Mouse (Mus musculus) liver, adult 2 months (tissue): ENCODE measurements around the gene Arntl. TPM values are rescaled to one million over a fixed set of nuclear protein-coding genes. Genes with fewer than 3 reads are reported as not detected.
A peak's percentile ranks its signal among the peaks of the same experiment; 100 is the strongest.

Source experiments
- DNase-seq: peaks from one replicate; pipeline ENCODE4 v3.0.0-alpha.2; 2011; ENCODE audit warnings: low read depth, low spot score; ENCODE audit errors: extremely low read depth
- H3K27ac ChIP-seq: fragments of 200-500 bp; replicated peaks from 2 replicates; pipeline ENCODE4 v1.5.1; 2012; ENCODE audit warnings: low read depth, mild to moderate bottlenecking, control low read depth, inconsistent platforms, low read length; ENCODE audit not compliant: insufficient read depth
- H3K27me3 ChIP-seq: fragments of 200-500 bp; 2 replicates; pipeline ENCODE4 v1.6.1; 2012; ENCODE audit warnings: mild to moderate bottlenecking, moderate library complexity, low read length, inconsistent platforms; ENCODE audit not compliant: control insufficient read depth, insufficient read depth
- H3K36me3 ChIP-seq: fragments of 200-500 bp; 2 replicates; pipeline ENCODE4 v1.6.1; 2012; ENCODE audit warnings: low read length, inconsistent platforms; ENCODE audit not compliant: control insufficient read depth, insufficient read depth
- H3K4me1 ChIP-seq: fragments of 200-500 bp; 2 replicates; pipeline ENCODE4 v1.6.1; 2011; ENCODE audit warnings: low read length; ENCODE audit not compliant: control insufficient read depth, insufficient read depth
- H3K4me3 ChIP-seq: fragments of 200-500 bp; 2 replicates; pipeline ENCODE4 v1.5.1; 2011; ENCODE audit warnings: low read depth, mild to moderate bottlenecking, control low read depth, low read length, moderate library complexity; ENCODE audit not compliant: insufficient read depth
- H3K79me2 ChIP-seq: fragments of 200-500 bp; 2 replicates; pipeline ENCODE4 v1.6.1; 2012; ENCODE audit warnings: inconsistent platforms, mild to moderate bottlenecking, low read length, moderate library complexity; ENCODE audit not compliant: control insufficient read depth, insufficient read depth
- H3K9ac ChIP-seq: fragments of 200-500 bp; 2 replicates; pipeline ENCODE4 v1.6.1; 2012; ENCODE audit warnings: low read depth, mild to moderate bottlenecking, control low read depth, inconsistent platforms, low read length
- CTCF ChIP-seq: fragments of 200-500 bp; IDR thresholded peaks from 2 replicates; pipeline ENCODE4 v1.5.1; 2011; ENCODE audit warnings: low read depth, low read length, control low read depth
- POLR2A ChIP-seq: fragments of 200-500 bp; IDR thresholded peaks from 2 replicates; pipeline ENCODE4 v1.6.1; 2011; ENCODE audit warnings: low read length, control low read depth; ENCODE audit not compliant: insufficient read depth; ENCODE audit errors: extremely low read depth
- whole genome bisulfite sequencing: fragments of 180-500 bp; shearing (Covaris S2); methylation state at CpG from one replicate; pipeline ENCODE4 v1.1.7; 2018; 5-methylcytosine and 5-hydroxymethylcytosine counted together
- polyA plus RNA-seq: library from polyadenylated mRNA; depleted of rRNA; stranded (reverse); fragments of >200 nt; gene quantifications from 2 replicates; pipeline ENCODE4 v1.2.3, GENCODE M21; 2012
- total RNA-seq: library from RNA; depleted of rRNA; stranded (reverse); fragments of >200 nt; gene quantifications from 2 replicates; pipeline ENCODE4 v1.2.3, GENCODE M21; 2014

The Arntl gene
- total and polyA plus RNA-seq, 2 experiments = 1.3 to 8.0 TPM

GRCm38 (mm10) chr7:113224620-113225019, 17.4 kb downstream of the Arntl start:
- DNase-seq = no peak
- peaks cover 9% of the 10 kb centered on the region; the same call in 1 of the 2 replicates for H3K4me1 ChIP-seq
- H3K36me3 ChIP-seq = no peaks in the 10 kb centered on the region
- 90% methylated on average over 1 of the region's 1 CpGs for WGBS
- H3K27ac ChIP-seq = no peak overlapping the region
- no peak overlapping the region for H3K4me3 ChIP-seq
- TF ChIP-seq CTCF = no peak
- no peak for TF ChIP-seq POLR2A
- peaks cover 61% of the 10 kb centered on the region for H3K79me2 ChIP-seq
- no peaks in the 10 kb centered on the region for H3K27me3 ChIP-seq
- H3K9ac ChIP-seq = no peak overlapping the region

DNA sequence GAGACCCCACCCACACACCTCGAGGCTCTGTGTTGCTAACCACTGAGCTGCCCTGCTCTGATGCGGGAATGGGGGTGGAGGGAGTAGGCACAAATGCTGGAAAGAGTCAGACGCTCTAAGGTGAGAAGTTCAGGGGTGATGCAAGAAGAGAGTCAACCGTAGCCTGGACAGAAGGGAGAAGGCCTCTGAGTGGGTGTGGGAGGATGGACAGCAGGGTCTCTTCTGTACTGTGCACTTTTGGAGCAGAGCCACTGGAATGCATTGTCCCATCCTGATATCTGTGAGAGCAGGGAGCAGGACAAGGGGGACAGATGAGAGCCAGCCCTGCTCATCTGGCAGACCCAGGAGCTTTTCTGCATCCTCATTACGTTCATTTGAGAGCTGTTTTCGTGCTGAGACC, 21.2 kb downstream of the Arntl start:
- WGBS = 51% methylated on average over 6 of the region's 6 CpGs
- DNase-seq = no peak
- Histone ChIP-seq H3K9ac (no peak overlapping the region), H3K27ac (no peak overlapping the region), H3K27me3 (no peaks in the 10 kb centered on the region), H3K4me3 (no peak overlapping the region), H3K79me2 (peaks cover 65% of the 10 kb centered on the region), H3K4me1 (peaks cover 5% of the 10 kb centered on the region; the same call in 1 of the 2 replicates), H3K36me3 (no peaks in the 10 kb centered on the region)
- TF ChIP-seq POLR2A (no peak), CTCF (no peak)

GRCm38 (mm10) chr7:113236135-113236534, 28.9 kb downstream of the Arntl start:
- H3K4me1 ChIP-seq = peaks cover 20% of the 10 kb centered on the region
- H3K9ac ChIP-seq = no peak overlapping the region
- no peak for TF ChIP-seq CTCF
- TF ChIP-seq POLR2A = no peak
- no peaks in the 10 kb centered on the region; the same call in 1 of the 2 replicates for H3K36me3 ChIP-seq
- WGBS = 90% methylated on average over 8 of the region's 8 CpGs
- DNase-seq = no peak
- no peaks in the 10 kb centered on the region for H3K27me3 ChIP-seq
- no peak overlapping the region for H3K27ac ChIP-seq
- H3K79me2 ChIP-seq = peaks cover 35% of the 10 kb centered on the region
- no peak overlapping the region for H3K4me3 ChIP-seq

DNA sequence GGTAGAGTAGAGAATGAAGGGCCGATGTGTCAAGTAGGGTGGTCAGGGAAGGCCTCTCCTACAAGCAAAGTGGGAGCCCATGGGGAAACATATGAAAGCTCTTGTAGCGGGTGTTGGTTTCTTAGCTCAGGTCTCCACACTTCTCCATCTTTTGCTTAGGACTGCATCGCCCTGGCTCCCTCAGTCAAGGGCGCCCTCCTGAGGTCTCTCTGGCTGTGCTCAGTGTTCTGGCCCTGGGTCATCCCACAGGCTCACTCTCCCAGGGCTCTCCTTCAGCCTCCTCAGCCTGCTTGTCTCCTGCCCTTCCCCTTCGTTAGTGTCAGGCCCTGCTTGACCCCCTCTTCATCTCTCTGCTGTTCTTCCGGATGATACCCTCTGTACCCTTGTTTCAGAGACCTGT, 31.1 kb downstream of the Arntl start:
- H3K4me3 ChIP-seq = no peak overlapping the region
- peaks cover 36% of the 10 kb centered on the region for H3K4me1 ChIP-seq
- no peak overlapping the region for H3K9ac ChIP-seq
- no peaks in the 10 kb centered on the region; the same call in 1 of the 2 replicates for H3K36me3 ChIP-seq
- no peak for DNase-seq
- WGBS = 91% methylated on average over 6 of the region's 6 CpGs
- TF ChIP-seq CTCF (peak; percentile 54), POLR2A (no peak)
- no peak overlapping the region for H3K27ac ChIP-seq
- H3K27me3 ChIP-seq = no peaks in the 10 kb centered on the region
- H3K79me2 ChIP-seq = peaks cover 18% of the 10 kb centered on the region; the same call in 1 of the 2 replicates

DNA sequence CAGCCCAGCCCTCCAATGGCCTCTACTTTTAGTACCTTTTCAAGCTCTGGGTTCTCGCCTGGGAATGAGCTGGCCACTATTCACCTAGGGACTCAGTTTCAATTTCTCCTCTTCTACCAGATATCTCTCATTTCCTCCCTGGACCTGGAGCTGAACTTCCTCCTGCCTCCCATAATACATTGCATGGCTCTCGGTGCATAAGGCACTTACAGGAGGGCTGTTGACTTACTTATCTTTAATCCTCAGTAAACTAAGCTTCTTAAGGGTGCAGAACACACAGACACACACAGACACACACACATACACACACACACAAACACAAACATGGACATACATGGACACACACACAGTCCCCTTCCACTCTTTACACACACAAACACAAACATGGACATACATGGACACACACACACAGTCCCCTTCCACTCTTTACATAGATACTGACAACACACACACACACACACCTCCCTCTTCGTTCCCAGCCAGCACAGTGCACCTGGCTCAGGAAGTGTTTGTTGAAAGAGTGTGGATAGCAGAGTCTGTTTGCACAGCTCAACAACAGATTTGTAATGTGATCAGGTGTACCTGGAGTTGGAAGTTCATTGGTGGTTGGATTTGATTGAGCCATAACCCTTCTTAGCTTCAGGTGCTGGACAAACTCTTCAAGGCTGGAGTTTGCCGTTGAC, 32.3 kb downstream of the Arntl start:
- H3K4me3 ChIP-seq = no peak overlapping the region
- DNase-seq = peak; percentile 92
- TF ChIP-seq POLR2A (no peak), CTCF (no peak)
- H3K9ac ChIP-seq = no peak overlapping the region
- no peaks in the 10 kb centered on the region for H3K27me3 ChIP-seq
- peaks cover 36% of the 10 kb centered on the region for H3K4me1 ChIP-seq
- peaks cover 18% of the 10 kb centered on the region; the same call in 1 of the 2 replicates for H3K79me2 ChIP-seq
- H3K36me3 ChIP-seq = no peaks in the 10 kb centered on the region; the same call in 1 of the 2 replicates
- WGBS = 26% methylated on average over 4 of the region's 4 CpGs
- no peak overlapping the region; the same call in 1 of the 2 replicates for H3K27ac ChIP-seq

- WGBS = 79% methylated on average over 1 of the region's 1 CpGs
- Histone ChIP-seq H3K4me3 (no peak overlapping the region), H3K79me2 (peaks cover 24% of the 10 kb centered on the region; the same call in 1 of the 2 replicates), H3K9ac (no peak overlapping the region), H3K4me1 (peaks cover 36% of the 10 kb centered on the region), H3K27ac (no peak overlapping the region; the same call in 1 of the 2 replicates), H3K27me3 (no peaks in the 10 kb centered on the region), H3K36me3 (no peaks in the 10 kb centered on the region; the same call in 1 of the 2 replicates)
- no peak for DNase-seq
- TF ChIP-seq POLR2A = no peak
- TF ChIP-seq CTCF = no peak
Measured at GRCm38 (mm10) chr7:113240438-113240837, 33.2 kb downstream of the Arntl start.
